Mouse (Mus musculus): ENCODE data around the gene Slc2a13. TPM values are rescaled to one million over a fixed set of nuclear protein-coding genes. Genes with fewer than 3 reads are reported as not detected.

Slc2a13 gene
- polyA plus RNA-seq, 1 experiment from 2014 or later: 2.0 TPM

- WGBS: 70% methylated on average over 12 of the region's 12 CpGs
These were observed 24.3 kb downstream of the Slc2a13 start for GRCm38 (mm10) chr15:91548586-91549268.

DNA sequence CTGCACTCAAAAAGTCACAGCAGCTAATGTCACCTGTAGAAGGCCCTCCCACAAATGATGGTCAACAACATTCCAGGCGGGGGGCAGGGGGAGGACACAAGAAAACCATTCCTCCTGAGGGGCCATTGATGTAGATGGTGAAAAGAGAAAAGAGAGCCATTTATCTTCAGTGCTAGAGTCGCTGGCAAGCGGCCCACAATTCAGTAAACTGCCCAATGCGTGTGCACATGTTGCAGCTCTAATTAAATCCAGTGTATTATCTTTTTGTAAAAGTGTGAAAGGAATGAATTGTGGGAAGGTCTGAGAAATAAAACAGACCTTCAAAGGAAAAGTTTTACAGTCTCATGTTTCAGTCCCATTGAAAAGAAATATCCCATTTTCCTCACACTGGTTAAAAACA, 28.5 kb downstream of the Slc2a13 start:
- Histone ChIP-seq H3K4me1 (ENCODE audit: control insufficient read depth in 2 of 2, insufficient read depth in 2 of 2, low read length in 2 of 2) (no peaks in the 10 kb centered on the region), H3K4me3 (ENCODE audit: control insufficient read depth in 1 of 2, insufficient read depth in 1 of 2, low read depth in 1 of 2, low read length in 2 of 2) (no peak overlapping the region), H3K27ac (replicated peaks in 1 of 2; ENCODE audit: control insufficient read depth in 1 of 2, insufficient read depth in 1 of 2, low read depth in 2 of 2, low read length in 2 of 2) (no peak overlapping the region), H3K9ac (ENCODE audit: low read length) (no peak overlapping the region), H3K27me3 (ENCODE audit: control insufficient read depth, insufficient read depth, low read length) (no peaks in the 10 kb centered on the region), H3K9me3 (ENCODE audit: control insufficient read depth, low read length) (no peaks in the 10 kb centered on the region), H3K36me3 (ENCODE audit: control insufficient read depth, insufficient read depth, low read length) (no peaks in the 10 kb centered on the region), H3K4me2 (ENCODE audit: low read length) (no peak overlapping the region)
- 73% methylated on average over 4 of the region's 4 CpGs for WGBS
- ATAC-seq (ENCODE audit: insufficient number of reproducible peaks, insufficient read depth, low FRiP score, low read depth): no peak

More at GRCm38 (mm10) chr15:91548586-91549268, 24.3 kb downstream of the Slc2a13 start:
- H3K36me3 ChIP-seq (ENCODE audit: control insufficient read depth, insufficient read depth, low read length): no peaks in the 10 kb centered on the region
- ATAC-seq (ENCODE audit: insufficient number of reproducible peaks, insufficient read depth, low FRiP score, low read depth): no peak
- no peak overlapping the region for H3K4me3 ChIP-seq (ENCODE audit: control insufficient read depth in 1 of 2, insufficient read depth in 1 of 2, low read depth in 1 of 2, low read length in 2 of 2)
- H3K4me1 ChIP-seq (ENCODE audit: control insufficient read depth in 2 of 2, insufficient read depth in 2 of 2, low read length in 2 of 2): no peaks in the 10 kb centered on the region
- no peak overlapping the region for H3K4me2 ChIP-seq (ENCODE audit: low read length)
- H3K27ac ChIP-seq (replicated peaks in 1 of 2; ENCODE audit: control insufficient read depth in 1 of 2, insufficient read depth in 1 of 2, low read depth in 2 of 2, low read length in 2 of 2): no peak overlapping the region
- H3K27me3 ChIP-seq (ENCODE audit: control insufficient read depth, insufficient read depth, low read length): no peaks in the 10 kb centered on the region
- no peaks in the 10 kb centered on the region for H3K9me3 ChIP-seq (ENCODE audit: control insufficient read depth, low read length)
- H3K9ac ChIP-seq (ENCODE audit: low read length): no peak overlapping the region

- Histone ChIP-seq H3K27ac (replicated peaks in 1 of 2; ENCODE audit: control insufficient read depth in 1 of 2, insufficient read depth in 1 of 2, low read depth in 2 of 2, low read length in 2 of 2) (no peak overlapping the region), H3K36me3 (ENCODE audit: control insufficient read depth, insufficient read depth, low read length) (no peaks in the 10 kb centered on the region), H3K4me1 (ENCODE audit: control insufficient read depth in 2 of 2, insufficient read depth in 2 of 2, low read length in 2 of 2) (no peaks in the 10 kb centered on the region), H3K27me3 (ENCODE audit: control insufficient read depth, insufficient read depth, low read length) (no peaks in the 10 kb centered on the region), H3K4me2 (ENCODE audit: low read length) (no peak overlapping the region), H3K9ac (ENCODE audit: low read length) (no peak overlapping the region), H3K9me3 (ENCODE audit: control insufficient read depth, low read length) (no peaks in the 10 kb centered on the region), H3K4me3 (ENCODE audit: control insufficient read depth in 1 of 2, insufficient read depth in 1 of 2, low read depth in 1 of 2, low read length in 2 of 2) (no peak overlapping the region)
- ATAC-seq (ENCODE audit: insufficient number of reproducible peaks, insufficient read depth, low FRiP score, low read depth): no peak
These were observed 34.6 kb downstream of the Slc2a13 start for GRCm38 (mm10) chr15:91538439-91538838.

DNA sequence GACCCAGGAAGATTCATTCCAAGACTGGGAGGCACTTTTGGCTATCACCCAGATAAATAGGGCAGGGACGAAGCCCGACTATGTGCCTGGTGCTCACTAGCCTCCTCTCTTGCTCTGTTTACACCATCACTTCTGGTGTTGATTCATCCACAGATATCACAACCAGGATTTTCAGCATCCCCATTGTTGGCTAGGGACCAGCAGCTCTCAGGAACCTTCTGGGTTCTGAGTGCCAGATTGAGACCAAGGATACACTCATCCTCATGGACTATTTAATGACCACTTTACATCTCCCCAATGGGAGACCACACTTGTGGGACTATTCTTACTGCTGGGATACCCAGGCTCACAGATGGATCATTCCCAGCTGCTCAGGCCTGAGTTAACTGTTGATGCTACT, 46.2 kb downstream of the Slc2a13 start:
- no peaks in the 10 kb centered on the region for H3K9me3 ChIP-seq (ENCODE audit: control insufficient read depth, low read length)
- WGBS: 73% methylated on average over 2 of the region's 2 CpGs
- no peak overlapping the region for H3K27ac ChIP-seq (replicated peaks in 1 of 2; ENCODE audit: control insufficient read depth in 1 of 2, insufficient read depth in 1 of 2, low read depth in 2 of 2, low read length in 2 of 2)
- H3K4me2 ChIP-seq (ENCODE audit: low read length): no peak overlapping the region
- no peak overlapping the region for H3K4me3 ChIP-seq (ENCODE audit: control insufficient read depth in 1 of 2, insufficient read depth in 1 of 2, low read depth in 1 of 2, low read length in 2 of 2)
- ATAC-seq (ENCODE audit: insufficient number of reproducible peaks, insufficient read depth, low FRiP score, low read depth): no peak
- peaks cover 2 to 3% of the 10 kb centered on the region in 2 experiments; a peak in 2 of 4 replicates for H3K4me1 ChIP-seq (ENCODE audit: control insufficient read depth in 2 of 2, insufficient read depth in 2 of 2, low read length in 2 of 2)
- no peaks in the 10 kb centered on the region for H3K27me3 ChIP-seq (ENCODE audit: control insufficient read depth, insufficient read depth, low read length)
- H3K36me3 ChIP-seq (ENCODE audit: control insufficient read depth, insufficient read depth, low read length): no peaks in the 10 kb centered on the region
- no peak overlapping the region for H3K9ac ChIP-seq (ENCODE audit: low read length)

GRCm38 (mm10) chr15:91526166-91526565, 46.9 kb downstream of the Slc2a13 start:
- 73% methylated on average over 3 of the region's 3 CpGs for WGBS
- no peak overlapping the region for H3K27ac ChIP-seq (replicated peaks in 1 of 2; ENCODE audit: control insufficient read depth in 1 of 2, insufficient read depth in 1 of 2, low read depth in 2 of 2, low read length in 2 of 2)
- no peak overlapping the region for H3K4me2 ChIP-seq (ENCODE audit: low read length)
- H3K27me3 ChIP-seq (ENCODE audit: control insufficient read depth, insufficient read depth, low read length): no peaks in the 10 kb centered on the region
- no peak for ATAC-seq (ENCODE audit: insufficient number of reproducible peaks, insufficient read depth, low FRiP score, low read depth)
- no peak overlapping the region for H3K4me3 ChIP-seq (ENCODE audit: control insufficient read depth in 1 of 2, insufficient read depth in 1 of 2, low read depth in 1 of 2, low read length in 2 of 2)
- H3K4me1 ChIP-seq (ENCODE audit: control insufficient read depth in 2 of 2, insufficient read depth in 2 of 2, low read length in 2 of 2): peaks cover 0 to 2% of the 10 kb centered on the region in 2 experiments; a peak in 1 of 4 replicates
- no peaks in the 10 kb centered on the region for H3K36me3 ChIP-seq (ENCODE audit: control insufficient read depth, insufficient read depth, low read length)
- no peak overlapping the region for H3K9ac ChIP-seq (ENCODE audit: low read length)
- no peaks in the 10 kb centered on the region for H3K9me3 ChIP-seq (ENCODE audit: control insufficient read depth, low read length)

GRCm38 (mm10) chr15:91524451-91524850, 48.6 kb downstream of the Slc2a13 start:
- H3K9ac ChIP-seq (ENCODE audit: low read length): no peak overlapping the region
- H3K4me3 ChIP-seq (ENCODE audit: control insufficient read depth in 1 of 2, insufficient read depth in 1 of 2, low read depth in 1 of 2, low read length in 2 of 2): no peak overlapping the region
- no peak for ATAC-seq (ENCODE audit: insufficient number of reproducible peaks, insufficient read depth, low FRiP score, low read depth)
- peaks cover 0 to 2% of the 10 kb centered on the region in 2 experiments; a peak in 1 of 4 replicates for H3K4me1 ChIP-seq (ENCODE audit: control insufficient read depth in 2 of 2, insufficient read depth in 2 of 2, low read length in 2 of 2)
- no peaks in the 10 kb centered on the region for H3K9me3 ChIP-seq (ENCODE audit: control insufficient read depth, low read length)
- WGBS: 64% methylated on average over 10 of the region's 10 CpGs
- no peak overlapping the region for H3K4me2 ChIP-seq (ENCODE audit: low read length)
- H3K27me3 ChIP-seq (ENCODE audit: control insufficient read depth, insufficient read depth, low read length): no peaks in the 10 kb centered on the region
- H3K36me3 ChIP-seq (ENCODE audit: control insufficient read depth, insufficient read depth, low read length): no peaks in the 10 kb centered on the region
- H3K27ac ChIP-seq (replicated peaks in 1 of 2; ENCODE audit: control insufficient read depth in 1 of 2, insufficient read depth in 1 of 2, low read depth in 2 of 2, low read length in 2 of 2): no peak overlapping the region

DNA sequence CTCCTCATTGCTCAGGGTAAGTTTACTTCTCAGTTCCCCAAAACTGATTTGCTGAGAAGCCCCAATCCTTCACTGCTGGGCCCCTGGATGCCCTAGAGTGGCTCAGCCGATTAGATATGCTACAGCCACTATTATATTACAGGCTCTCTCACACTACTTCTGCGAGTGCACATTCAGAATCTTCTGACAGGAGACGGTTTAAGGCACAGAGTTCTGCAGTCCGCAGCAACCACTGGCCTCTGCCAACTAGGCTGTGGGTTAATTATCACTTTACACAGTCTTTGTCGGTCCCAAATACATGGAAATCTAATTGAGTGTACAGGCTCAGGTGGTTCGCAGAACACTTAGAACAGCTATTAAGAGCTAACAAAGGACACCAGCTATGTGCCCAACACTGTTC, 69.8 kb downstream of the Slc2a13 start:
- Histone ChIP-seq H3K27ac (replicated peaks in 1 of 2; ENCODE audit: control insufficient read depth in 1 of 2, insufficient read depth in 1 of 2, low read depth in 2 of 2, low read length in 2 of 2) (no peak overlapping the region), H3K36me3 (ENCODE audit: control insufficient read depth, insufficient read depth, low read length) (no peaks in the 10 kb centered on the region), H3K4me2 (ENCODE audit: low read length) (no peak overlapping the region), H3K4me1 (ENCODE audit: control insufficient read depth in 2 of 2, insufficient read depth in 2 of 2, low read length in 2 of 2) (0 out of 4 replicates have a peak, but pooled peaks cover 0 to 6% of the 10 kb centered on the region in 2 experiments), H3K9ac (ENCODE audit: low read length) (no peak overlapping the region), H3K4me3 (ENCODE audit: control insufficient read depth in 1 of 2, insufficient read depth in 1 of 2, low read depth in 1 of 2, low read length in 2 of 2) (no peak overlapping the region), H3K9me3 (ENCODE audit: control insufficient read depth, low read length) (no peaks in the 10 kb centered on the region), H3K27me3 (ENCODE audit: control insufficient read depth, insufficient read depth, low read length) (no peaks in the 10 kb centered on the region)
- 76% methylated on average over 6 of the region's 6 CpGs for WGBS
- ATAC-seq (ENCODE audit: insufficient number of reproducible peaks, insufficient read depth, low FRiP score, low read depth): no peak

- no peak overlapping the region for H3K27ac ChIP-seq (replicated peaks in 1 of 2; ENCODE audit: control insufficient read depth in 1 of 2, insufficient read depth in 1 of 2, low read depth in 2 of 2, low read length in 2 of 2)
These were observed 70.4 kb downstream of the Slc2a13 start for GRCm38 (mm10) chr15:91502661-91503060.

More at GRCm38 (mm10) chr15:91502661-91503060, 70.4 kb downstream of the Slc2a13 start:
- H3K4me3 ChIP-seq (ENCODE audit: control insufficient read depth in 1 of 2, insufficient read depth in 1 of 2, low read depth in 1 of 2, low read length in 2 of 2): no peak overlapping the region
- 39% methylated on average over 1 of the region's 1 CpGs for WGBS
- ATAC-seq (ENCODE audit: insufficient number of reproducible peaks, insufficient read depth, low FRiP score, low read depth): no peak
- no peak overlapping the region for H3K9ac ChIP-seq (ENCODE audit: low read length)
- no peaks in the 10 kb centered on the region for H3K27me3 ChIP-seq (ENCODE audit: control insufficient read depth, insufficient read depth, low read length)
- H3K4me2 ChIP-seq (ENCODE audit: low read length): no peak overlapping the region
- H3K36me3 ChIP-seq (ENCODE audit: control insufficient read depth, insufficient read depth, low read length): no peaks in the 10 kb centered on the region
- 0 out of 4 replicates have a peak, but pooled peaks cover 0 to 6% of the 10 kb centered on the region in 2 experiments for H3K4me1 ChIP-seq (ENCODE audit: control insufficient read depth in 2 of 2, insufficient read depth in 2 of 2, low read length in 2 of 2)
- no peaks in the 10 kb centered on the region for H3K9me3 ChIP-seq (ENCODE audit: control insufficient read depth, low read length)
